Mouse (Mus musculus): ENCODE results near the gene Glo1. TPM values are rescaled to one million over a fixed set of nuclear protein-coding genes. Genes with fewer than 3 reads are reported as not detected.

Gene Glo1
- polyA plus RNA-seq, 1 experiment from 2014 or later, result 224 TPM

DNA sequence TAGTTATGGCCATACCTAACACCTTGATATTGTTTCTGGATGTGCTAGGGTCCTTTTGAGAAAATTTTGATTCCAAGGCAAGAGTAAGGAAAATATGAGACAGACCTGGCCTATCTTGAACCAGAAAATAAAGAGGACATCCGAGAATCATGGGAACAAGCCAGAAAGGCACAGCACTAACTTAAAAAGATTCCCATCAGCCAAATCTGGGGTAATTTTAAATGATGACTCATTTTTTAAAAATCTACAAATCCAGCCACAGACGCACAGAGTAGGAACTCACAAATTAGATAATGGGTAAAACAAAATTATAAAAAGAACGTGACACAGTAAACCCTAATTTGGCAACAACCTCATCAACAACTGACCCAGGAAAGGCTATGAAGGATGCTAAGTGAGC, 62.3 kb downstream of the Glo1 start:
- Histone ChIP-seq H3K27me3 (ENCODE audit: control insufficient read depth, insufficient read depth, low read length) (no peaks in the 10 kb centered on the region), H3K27ac (ENCODE audit: low read length) (no peak overlapping the region), H3K4me2 (ENCODE audit: low read depth, low read length) (no peak overlapping the region), H3K9ac (ENCODE audit: low read length) (no peak overlapping the region), H3K9me3 (replicated peaks; ENCODE audit: control insufficient read depth, low read length) (no peaks in the 10 kb centered on the region), H3K4me3 (replicated peaks; ENCODE audit: low read length) (no peak overlapping the region), H3K4me1 (ENCODE audit: control insufficient read depth, insufficient read depth, low read length) (no peaks in the 10 kb centered on the region), H3K36me3 (ENCODE audit: control insufficient read depth, insufficient read depth, low read length) (no peaks in the 10 kb centered on the region)
- 71% methylated on average over 3 of the region's 3 CpGs for WGBS
- no peak for ATAC-seq (ENCODE audit: insufficient read depth, low FRiP score)

DNA sequence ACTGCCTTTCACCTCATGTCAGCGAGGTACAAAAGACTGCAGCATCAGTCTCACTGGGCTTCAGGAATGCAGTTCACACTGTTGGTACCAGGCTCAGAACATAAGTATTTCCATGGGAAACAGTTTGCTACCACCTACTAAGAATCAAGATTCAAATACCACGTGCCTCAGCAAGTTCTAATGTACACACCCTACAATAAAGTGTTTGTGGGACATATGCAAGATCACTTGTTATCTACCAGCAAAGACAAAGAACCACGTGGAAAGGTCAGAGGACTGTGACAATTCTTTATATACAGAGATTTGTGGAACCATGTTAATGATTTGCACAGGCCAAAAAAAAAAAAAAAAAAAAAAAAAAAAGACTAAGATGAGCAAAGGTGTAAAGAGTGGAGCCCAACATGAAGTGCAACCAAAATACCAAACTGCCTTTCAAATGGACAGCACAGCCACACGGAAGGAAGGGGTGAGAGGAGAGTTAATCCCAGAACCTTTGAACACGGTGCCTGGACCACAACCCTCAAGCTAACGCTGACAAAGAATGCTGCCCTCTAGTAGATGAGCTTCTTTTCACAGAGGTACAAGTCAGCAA, 63.1 kb downstream of the Glo1 start:
- ATAC-seq (ENCODE audit: insufficient read depth, low FRiP score), result no peak
- Histone ChIP-seq H3K9me3 (replicated peaks; ENCODE audit: control insufficient read depth, low read length) (no peaks in the 10 kb centered on the region), H3K4me2 (ENCODE audit: low read depth, low read length) (no peak overlapping the region), H3K27ac (ENCODE audit: low read length) (no peak overlapping the region), H3K4me3 (replicated peaks; ENCODE audit: low read length) (no peak overlapping the region), H3K27me3 (ENCODE audit: control insufficient read depth, insufficient read depth, low read length) (no peaks in the 10 kb centered on the region), H3K36me3 (ENCODE audit: control insufficient read depth, insufficient read depth, low read length) (no peaks in the 10 kb centered on the region), H3K9ac (ENCODE audit: low read length) (no peak overlapping the region), H3K4me1 (ENCODE audit: control insufficient read depth, insufficient read depth, low read length) (no peaks in the 10 kb centered on the region)
- 65% methylated on average over 6 of the region's 6 CpGs for WGBS

DNA sequence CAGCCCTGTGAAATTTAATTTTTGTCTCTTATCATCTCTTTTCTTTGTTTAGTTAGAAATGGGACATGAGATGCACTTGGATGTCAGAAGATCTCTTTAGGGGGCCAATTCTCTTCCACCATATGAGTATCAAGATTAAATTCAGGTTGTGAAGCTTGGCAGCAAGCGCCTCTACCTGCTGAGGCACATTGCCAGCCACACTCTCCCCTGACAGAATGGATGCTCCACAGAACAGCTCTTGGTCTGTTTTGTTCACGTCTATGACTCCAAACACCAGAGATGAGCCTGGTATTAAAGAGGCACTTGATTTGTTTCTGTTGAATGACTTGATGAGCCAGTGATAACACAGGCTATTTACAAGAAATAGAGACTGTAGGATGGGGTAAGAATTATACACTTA, 63.9 kb downstream of the Glo1 start:
- Histone ChIP-seq H3K36me3 (ENCODE audit: control insufficient read depth, insufficient read depth, low read length) (no peaks in the 10 kb centered on the region), H3K27me3 (ENCODE audit: control insufficient read depth, insufficient read depth, low read length) (no peaks in the 10 kb centered on the region), H3K4me3 (replicated peaks; ENCODE audit: low read length) (no peak overlapping the region), H3K9me3 (replicated peaks; ENCODE audit: control insufficient read depth, low read length) (no peaks in the 10 kb centered on the region), H3K9ac (ENCODE audit: low read length) (no peak overlapping the region), H3K27ac (ENCODE audit: low read length) (no peak overlapping the region), H3K4me2 (ENCODE audit: low read depth, low read length) (no peak overlapping the region), H3K4me1 (ENCODE audit: control insufficient read depth, insufficient read depth, low read length) (no peaks in the 10 kb centered on the region)
- ATAC-seq (ENCODE audit: insufficient read depth, low FRiP score), result no peak
- 80% methylated on average over 2 of the region's 2 CpGs for WGBS

DNA sequence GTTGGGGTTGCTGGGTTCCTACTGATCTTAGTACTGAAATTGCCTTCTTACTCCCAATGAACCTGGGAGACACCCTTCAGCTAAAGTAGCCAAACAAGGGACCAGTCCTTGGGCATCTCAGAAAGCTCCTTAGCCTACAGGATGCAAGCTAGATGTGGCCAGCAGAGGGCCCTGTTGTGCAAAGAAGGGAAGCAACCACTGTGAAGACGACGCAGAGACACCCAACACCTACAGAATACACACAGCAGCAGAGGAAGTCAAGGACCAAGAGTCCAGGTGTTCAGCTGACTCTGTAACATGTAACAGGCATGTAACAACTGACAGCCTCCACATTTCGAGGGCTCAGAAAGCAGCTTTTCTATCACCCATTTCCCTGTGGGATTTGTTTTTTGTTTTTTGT, 67.1 kb downstream of the Glo1 start:
- H3K36me3 ChIP-seq (ENCODE audit: control insufficient read depth, insufficient read depth, low read length), result no peaks in the 10 kb centered on the region
- H3K9me3 ChIP-seq (replicated peaks; ENCODE audit: control insufficient read depth, low read length), result no peaks in the 10 kb centered on the region
- no peaks in the 10 kb centered on the region for H3K4me1 ChIP-seq (ENCODE audit: control insufficient read depth, insufficient read depth, low read length)
- no peak overlapping the region for H3K9ac ChIP-seq (ENCODE audit: low read length)
- H3K4me3 ChIP-seq (replicated peaks; ENCODE audit: low read length), result no peak overlapping the region
- no peak for ATAC-seq (ENCODE audit: insufficient read depth, low FRiP score)
- WGBS, result 41% methylated on average over 3 of the region's 3 CpGs
- no peak overlapping the region for H3K27ac ChIP-seq (ENCODE audit: low read length)
- H3K27me3 ChIP-seq (ENCODE audit: control insufficient read depth, insufficient read depth, low read length), result no peaks in the 10 kb centered on the region
- no peak overlapping the region for H3K4me2 ChIP-seq (ENCODE audit: low read depth, low read length)

DNA sequence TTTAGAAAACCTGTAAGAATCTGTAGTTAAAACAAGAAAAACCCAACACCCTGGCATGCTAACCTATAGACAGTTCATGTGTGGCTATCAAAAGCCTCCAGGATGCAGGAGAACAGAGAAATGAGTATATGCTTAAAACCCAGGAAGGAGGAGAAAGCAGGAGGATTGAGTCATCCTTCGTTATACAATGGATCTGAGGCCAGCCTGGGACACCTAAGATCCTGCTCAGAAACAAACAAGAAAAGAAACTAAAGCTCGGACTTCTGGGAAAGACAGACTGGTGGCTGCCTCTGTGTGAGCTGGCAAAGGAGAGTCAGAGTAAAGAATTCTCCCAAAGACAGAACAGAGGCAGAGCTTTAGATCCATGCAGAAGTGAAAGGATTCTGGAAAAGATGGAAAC, 68.0 kb downstream of the Glo1 start:
- H3K36me3 ChIP-seq (ENCODE audit: control insufficient read depth, insufficient read depth, low read length), result no peaks in the 10 kb centered on the region
- no peak overlapping the region for H3K4me3 ChIP-seq (replicated peaks; ENCODE audit: low read length)
- H3K4me2 ChIP-seq (ENCODE audit: low read depth, low read length), result no peak overlapping the region
- no peak overlapping the region for H3K27ac ChIP-seq (ENCODE audit: low read length)
- WGBS, result 77% methylated on average over 2 of the region's 2 CpGs
- no peak overlapping the region for H3K9ac ChIP-seq (ENCODE audit: low read length)
- H3K4me1 ChIP-seq (ENCODE audit: control insufficient read depth, insufficient read depth, low read length), result no peaks in the 10 kb centered on the region
- no peaks in the 10 kb centered on the region for H3K9me3 ChIP-seq (replicated peaks; ENCODE audit: control insufficient read depth, low read length)
- no peaks in the 10 kb centered on the region for H3K27me3 ChIP-seq (ENCODE audit: control insufficient read depth, insufficient read depth, low read length)
- no peak for ATAC-seq (ENCODE audit: insufficient read depth, low FRiP score)

DNA sequence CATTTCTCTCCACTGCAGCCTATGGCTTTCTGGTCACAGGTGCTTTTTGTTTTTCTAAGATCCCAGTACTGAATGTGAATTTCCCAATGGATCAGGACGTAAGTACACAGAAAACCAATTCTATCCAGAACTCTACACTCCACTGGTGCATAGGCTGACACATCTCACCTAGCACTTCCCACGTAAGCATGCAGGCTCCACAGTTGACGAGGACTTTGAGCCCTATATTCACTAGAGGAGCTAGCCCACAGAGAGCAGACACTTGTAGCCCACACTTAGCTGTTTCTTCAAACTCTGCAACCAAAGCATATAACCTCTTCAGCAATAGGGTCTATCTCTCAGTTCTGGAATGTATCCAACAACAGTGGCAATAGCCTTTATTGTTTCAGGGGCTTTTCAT, 70.2 kb downstream of the Glo1 start:
- Histone ChIP-seq H3K36me3 (ENCODE audit: control insufficient read depth, insufficient read depth, low read length) (no peaks in the 10 kb centered on the region), H3K4me2 (ENCODE audit: low read depth, low read length) (no peak overlapping the region), H3K9me3 (replicated peaks; ENCODE audit: control insufficient read depth, low read length) (no peaks in the 10 kb centered on the region), H3K4me1 (ENCODE audit: control insufficient read depth, insufficient read depth, low read length) (no peaks in the 10 kb centered on the region), H3K27me3 (ENCODE audit: control insufficient read depth, insufficient read depth, low read length) (no peaks in the 10 kb centered on the region), H3K4me3 (replicated peaks; ENCODE audit: low read length) (no peak overlapping the region), H3K9ac (ENCODE audit: low read length) (no peak overlapping the region), H3K27ac (ENCODE audit: low read length) (no peak overlapping the region)
- WGBS, result 92% methylated on average over 3 of the region's 3 CpGs
- no peak for ATAC-seq (ENCODE audit: insufficient read depth, low FRiP score)

DNA sequence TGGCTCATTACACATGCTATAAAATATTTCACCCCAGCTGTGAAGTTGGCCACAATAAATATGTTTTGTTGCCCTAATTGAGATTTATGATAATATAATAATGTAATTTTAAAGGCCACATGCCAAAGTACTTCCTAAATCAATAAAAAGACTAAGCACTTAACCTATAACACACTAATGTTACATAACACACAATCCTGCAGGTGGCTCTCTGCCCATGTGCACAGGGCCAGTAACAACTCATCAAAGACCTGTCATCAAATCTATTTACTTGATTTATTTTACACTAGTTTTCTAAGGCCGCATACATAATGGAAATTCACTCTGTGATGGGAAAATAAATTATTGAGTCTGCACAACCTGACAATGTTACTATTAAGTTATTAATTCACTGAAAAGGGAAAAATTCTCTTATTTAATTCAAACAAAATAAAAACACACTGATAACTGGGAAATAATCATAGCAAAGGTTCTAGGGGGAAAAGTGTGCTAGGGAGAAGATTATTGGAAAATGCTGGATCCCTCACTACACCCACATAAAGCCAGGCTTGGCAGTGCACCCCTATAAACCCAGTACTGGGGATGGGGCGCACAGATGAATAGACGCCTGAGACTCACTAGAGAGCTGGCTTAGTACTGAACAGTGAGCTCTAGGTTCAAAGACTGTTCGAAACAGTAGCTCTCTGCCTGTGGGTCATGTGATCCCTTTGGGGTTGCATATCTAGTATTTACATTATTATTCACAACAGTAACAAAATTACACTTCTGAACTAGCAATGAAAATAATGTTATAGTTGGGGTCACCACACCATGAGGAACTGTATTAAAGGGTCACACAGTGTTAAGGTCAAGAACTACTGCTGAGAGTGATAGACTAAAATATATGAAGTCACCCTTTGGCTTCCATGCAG, 73.4 kb downstream of the Glo1 start:
- Histone ChIP-seq H3K4me1 (ENCODE audit: control insufficient read depth, insufficient read depth, low read length) (peaks cover 12% of the 10 kb centered on the region), H3K36me3 (ENCODE audit: control insufficient read depth, insufficient read depth, low read length) (no peaks in the 10 kb centered on the region), H3K4me3 (replicated peaks; ENCODE audit: low read length) (no peak overlapping the region), H3K9me3 (replicated peaks; ENCODE audit: control insufficient read depth, low read length) (no peaks in the 10 kb centered on the region), H3K27me3 (ENCODE audit: control insufficient read depth, insufficient read depth, low read length) (no peaks in the 10 kb centered on the region), H3K27ac (ENCODE audit: low read length) (no peak overlapping the region), H3K9ac (ENCODE audit: low read length) (no peak overlapping the region), H3K4me2 (ENCODE audit: low read depth, low read length) (no peak overlapping the region)
- ATAC-seq (ENCODE audit: insufficient read depth, low FRiP score), result no peak
- 79% methylated on average over 4 of the region's 4 CpGs for WGBS

DNA sequence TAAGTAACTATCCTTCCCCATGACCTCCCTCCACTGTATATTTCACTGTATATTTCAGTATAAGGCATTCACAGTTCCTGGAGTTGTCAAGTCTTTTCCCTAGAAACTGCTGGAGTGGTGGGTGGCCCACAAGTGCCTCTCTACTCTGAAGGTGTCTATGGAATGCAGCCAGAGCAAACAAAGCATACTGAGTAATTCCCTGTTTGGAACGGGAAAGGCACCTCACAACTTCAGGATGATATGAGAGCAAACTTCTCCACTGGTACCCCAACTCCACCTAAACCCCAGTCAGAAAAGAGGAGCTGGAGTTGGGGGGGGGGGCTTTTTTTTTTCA, 75.9 kb downstream of the Glo1 start:
- Histone ChIP-seq H3K27me3 (ENCODE audit: control insufficient read depth, insufficient read depth, low read length) (no peaks in the 10 kb centered on the region), H3K9ac (ENCODE audit: low read length) (no peak overlapping the region), H3K4me3 (replicated peaks; ENCODE audit: low read length) (no peak overlapping the region), H3K36me3 (ENCODE audit: control insufficient read depth, insufficient read depth, low read length) (no peaks in the 10 kb centered on the region), H3K4me2 (ENCODE audit: low read depth, low read length) (no peak overlapping the region), H3K4me1 (ENCODE audit: control insufficient read depth, insufficient read depth, low read length) (peaks cover 12% of the 10 kb centered on the region), H3K27ac (ENCODE audit: low read length) (peak overlapping the region; percentile 10; the same call in 1 of the 2 replicates), H3K9me3 (replicated peaks; ENCODE audit: control insufficient read depth, low read length) (no peaks in the 10 kb centered on the region)
- 19% methylated on average over 1 of the region's 1 CpGs for WGBS
- ATAC-seq (ENCODE audit: insufficient read depth, low FRiP score), result no peak

DNA sequence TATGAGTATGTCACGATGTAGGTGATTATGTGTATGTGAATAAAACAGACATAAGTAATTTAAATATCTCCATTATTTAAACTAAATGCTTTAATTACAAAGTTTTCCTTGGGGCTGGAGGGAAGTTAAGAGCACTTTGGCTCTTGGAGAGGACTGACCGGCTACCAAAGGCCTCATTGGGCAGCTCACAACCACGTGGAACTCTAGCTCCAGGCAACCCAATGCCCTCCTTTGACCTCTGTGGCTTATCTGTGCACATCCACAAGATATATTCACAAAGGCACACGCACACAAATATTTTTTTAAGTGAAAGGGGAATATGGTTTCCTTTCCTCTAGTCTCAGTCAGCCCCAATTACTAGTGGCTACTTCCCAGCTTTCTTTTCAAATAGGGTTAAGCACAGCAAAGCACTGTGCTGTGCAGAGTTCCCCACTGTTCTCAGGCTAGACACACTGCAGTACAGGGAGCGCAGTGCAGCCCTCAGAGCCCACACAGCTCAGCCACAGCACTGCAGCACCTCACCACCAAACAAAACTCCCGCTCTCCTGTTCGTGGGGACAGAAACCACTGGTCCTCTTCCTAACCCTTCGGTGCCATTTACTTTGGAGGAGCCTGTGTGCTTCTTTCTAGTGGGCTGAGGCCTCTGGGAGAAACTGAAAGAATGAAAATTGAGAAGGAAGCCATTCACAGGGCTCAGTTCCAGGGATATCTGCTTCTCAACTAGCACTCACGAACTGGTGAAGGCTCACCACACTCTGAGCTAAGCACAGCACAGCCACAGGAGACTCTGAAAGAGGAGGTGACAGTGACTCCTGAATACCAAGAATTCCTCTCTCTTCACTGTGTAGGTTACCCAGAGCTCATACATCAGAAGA, 76.5 kb downstream of the Glo1 start:
- H3K27ac ChIP-seq (ENCODE audit: low read length), result peak overlapping the region; percentile 10; the same call in 1 of the 2 replicates
- no peak for ATAC-seq (ENCODE audit: insufficient read depth, low FRiP score)
- WGBS, result 52% methylated on average over 9 of the region's 9 CpGs
- no peak overlapping the region for H3K9ac ChIP-seq (ENCODE audit: low read length)
- peaks cover 12% of the 10 kb centered on the region for H3K4me1 ChIP-seq (ENCODE audit: control insufficient read depth, insufficient read depth, low read length)
- H3K4me2 ChIP-seq (ENCODE audit: low read depth, low read length), result no peak overlapping the region
- no peaks in the 10 kb centered on the region for H3K27me3 ChIP-seq (ENCODE audit: control insufficient read depth, insufficient read depth, low read length)
- H3K4me3 ChIP-seq (replicated peaks; ENCODE audit: low read length), result no peak overlapping the region
- no peaks in the 10 kb centered on the region for H3K36me3 ChIP-seq (ENCODE audit: control insufficient read depth, insufficient read depth, low read length)
- no peaks in the 10 kb centered on the region for H3K9me3 ChIP-seq (replicated peaks; ENCODE audit: control insufficient read depth, low read length)

Data from stomach, embryonic 16.5 days (tissue).